Mouse (Mus musculus): ENCODE data around the gene Kctd21. TPM values are rescaled to one million over a fixed set of nuclear protein-coding genes. Genes with fewer than 3 reads are reported as not detected.
A peak's percentile ranks its signal among the peaks of the same experiment; 100 is the strongest.

The Kctd21 gene
- polyA plus RNA-seq, 1 experiment from 2014 or later = 5.7 TPM

GRCm38 (mm10) chr7:97327376-97327775, 4.8 kb upstream of the Kctd21 start:
- Histone ChIP-seq H3K27me3 (replicated peaks; ENCODE audit: insufficient read depth, low read length) (peaks cover 18% of the 10 kb centered on the region; the same call in 1 of the 2 replicates), H3K4me3 (ENCODE audit: low read depth, low read length) (no peak overlapping the region), H3K4me1 (ENCODE audit: insufficient read depth, low read depth, low read length) (no peaks in the 10 kb centered on the region), H3K36me3 (ENCODE audit: insufficient read depth, low read length) (no peaks in the 10 kb centered on the region), H3K9me3 (ENCODE audit: low read length) (no peaks in the 10 kb centered on the region), H3K27ac (ENCODE audit: low read length) (no peak overlapping the region), H3K9ac (replicated peaks; ENCODE audit: low read depth) (no peak overlapping the region), H3K4me2 (replicated peaks; ENCODE audit: low read depth, low read length) (no peak overlapping the region)
- TF ChIP-seq CTCF (IDR thresholded peaks at IDR 0.05) = no peak
- TF ChIP-seq EP300 (IDR thresholded peaks at IDR 0.05) = no peak
- DNase-seq (ENCODE audit: low spot score) (no peak), ATAC-seq (no peak)
- WGBS = 64% methylated on average over 4 of the region's 4 CpGs

DNA sequence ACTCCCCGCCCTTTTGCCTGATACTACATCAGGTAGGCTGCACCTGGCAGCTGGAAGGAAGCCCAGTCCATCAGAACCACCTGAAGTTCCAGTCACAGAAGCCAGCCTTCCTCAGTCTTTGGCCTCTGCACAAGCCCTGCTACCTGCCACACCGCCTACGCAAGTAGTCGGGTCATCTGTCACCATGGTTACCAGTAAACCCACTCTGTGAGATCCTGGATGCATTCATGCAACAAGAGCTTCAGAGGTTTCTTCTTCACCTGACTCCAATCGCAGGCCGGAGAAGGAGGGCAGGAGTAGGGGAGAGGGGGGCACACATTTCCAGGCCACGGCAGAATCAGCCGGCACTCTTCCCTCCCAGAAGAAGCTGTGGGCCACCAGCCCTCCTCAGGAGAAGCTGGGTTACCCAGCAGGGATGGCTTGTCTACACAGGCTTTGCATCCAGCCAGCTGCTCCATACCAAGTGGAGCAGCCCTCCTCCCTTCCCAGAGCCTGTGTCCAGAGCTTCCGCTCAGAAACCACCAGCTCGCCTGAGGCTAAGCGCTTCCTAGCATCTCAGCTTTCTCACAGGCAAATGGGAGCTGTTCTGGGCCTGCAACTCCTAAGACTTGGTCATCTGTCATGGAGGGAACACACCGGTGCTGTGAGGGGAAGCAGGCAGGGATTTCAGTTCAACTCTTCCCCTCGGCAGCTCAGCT, 3.1 kb upstream of the Kctd21 start:
- no peak overlapping the region for H3K9ac ChIP-seq (replicated peaks; ENCODE audit: low read depth)
- H3K9me3 ChIP-seq (ENCODE audit: low read length) = no peaks in the 10 kb centered on the region
- H3K36me3 ChIP-seq (ENCODE audit: insufficient read depth, low read length) = no peaks in the 10 kb centered on the region
- no peak for ATAC-seq
- DNase-seq (ENCODE audit: low spot score) = no peak
- WGBS = 61% methylated on average over 13 of the region's 13 CpGs
- H3K27me3 ChIP-seq (replicated peaks; ENCODE audit: insufficient read depth, low read length) = peaks cover 18% of the 10 kb centered on the region; the same call in 1 of the 2 replicates
- TF ChIP-seq EP300 (IDR thresholded peaks at IDR 0.05) = no peak
- TF ChIP-seq CTCF (IDR thresholded peaks at IDR 0.05) = no peak
- no peak overlapping the region for H3K4me3 ChIP-seq (ENCODE audit: low read depth, low read length)
- no peak overlapping the region for H3K4me2 ChIP-seq (replicated peaks; ENCODE audit: low read depth, low read length)
- H3K27ac ChIP-seq (ENCODE audit: low read length) = no peak overlapping the region
- no peaks in the 10 kb centered on the region; the same call in 1 of the 2 replicates for H3K4me1 ChIP-seq (ENCODE audit: insufficient read depth, low read depth, low read length)

- H3K9ac ChIP-seq (replicated peaks; ENCODE audit: low read depth) = no peak overlapping the region
- no peak overlapping the region for H3K4me3 ChIP-seq (ENCODE audit: low read depth, low read length)
- no peaks in the 10 kb centered on the region for H3K36me3 ChIP-seq (ENCODE audit: insufficient read depth, low read length)
- no peak overlapping the region for H3K27ac ChIP-seq (ENCODE audit: low read length)
- H3K4me2 ChIP-seq (replicated peaks; ENCODE audit: low read depth, low read length) = no peak overlapping the region
- ATAC-seq = no peak
- 68% methylated on average over 3 of the region's 3 CpGs for WGBS
- H3K9me3 ChIP-seq (ENCODE audit: low read length) = no peaks in the 10 kb centered on the region
- DNase-seq (ENCODE audit: low spot score) = no peak
- H3K4me1 ChIP-seq (ENCODE audit: insufficient read depth, low read depth, low read length) = no peaks in the 10 kb centered on the region; the same call in 1 of the 2 replicates
- TF ChIP-seq EP300 (IDR thresholded peaks at IDR 0.05) (no peak), CTCF (IDR thresholded peaks at IDR 0.05) (no peak)
- H3K27me3 ChIP-seq (replicated peaks; ENCODE audit: insufficient read depth, low read length) = peaks cover 13% of the 10 kb centered on the region; the same call in 1 of the 2 replicates
These were observed 2.5 kb upstream of the Kctd21 start for GRCm38 (mm10) chr7:97329676-97330075.

DNA sequence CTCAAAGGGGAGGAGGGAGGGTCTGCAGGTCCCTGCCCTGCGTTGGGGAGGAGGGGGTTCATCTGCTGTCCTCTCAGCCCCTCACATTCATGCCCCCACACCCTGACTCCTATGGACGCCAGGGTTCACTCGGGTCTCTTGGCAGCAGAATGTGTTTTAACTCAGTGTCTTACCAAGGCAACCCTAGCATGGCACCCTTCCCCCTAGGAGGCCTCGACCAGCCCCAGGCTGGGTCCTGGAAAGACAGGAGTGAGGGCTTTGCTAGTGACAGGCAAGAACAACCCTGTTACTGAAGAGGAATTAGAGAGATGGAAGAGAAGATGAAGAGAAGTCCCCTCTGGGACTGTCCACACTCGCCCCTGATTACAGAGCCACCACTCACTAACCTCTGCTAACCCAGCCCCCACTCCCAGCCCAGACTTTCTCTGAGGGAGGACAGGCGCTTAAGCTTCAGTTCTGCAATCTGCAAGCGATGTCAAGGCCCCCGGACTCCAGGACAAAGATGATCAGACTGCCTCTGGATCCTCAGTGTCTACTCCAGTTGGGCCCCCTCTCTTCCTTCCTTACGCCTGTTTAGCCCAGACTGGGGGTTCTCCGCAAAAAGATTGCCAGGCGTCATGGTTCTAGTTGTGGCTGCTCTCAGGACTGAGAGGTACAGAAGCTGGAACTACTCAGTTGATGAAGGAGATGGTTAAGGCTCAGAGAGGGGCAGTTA, 1.0 kb upstream of the Kctd21 start:
- Histone ChIP-seq H3K4me2 (replicated peaks; ENCODE audit: low read depth, low read length) (peak overlapping the region; percentile 88), H3K9ac (replicated peaks; ENCODE audit: low read depth) (peak overlapping the region; percentile 55; the same call in 1 of the 2 replicates), H3K9me3 (ENCODE audit: low read length) (no peaks in the 10 kb centered on the region), H3K4me1 (ENCODE audit: insufficient read depth, low read depth, low read length) (no peaks in the 10 kb centered on the region; the same call in 1 of the 2 replicates), H3K4me3 (ENCODE audit: low read depth, low read length) (peak overlapping the region; percentile 82), H3K27me3 (replicated peaks; ENCODE audit: insufficient read depth, low read length) (no peaks in the 10 kb centered on the region), H3K36me3 (ENCODE audit: insufficient read depth, low read length) (no peaks in the 10 kb centered on the region), H3K27ac (ENCODE audit: low read length) (no peak overlapping the region)
- TF ChIP-seq CTCF (IDR thresholded peaks at IDR 0.05) (no peak), EP300 (IDR thresholded peaks at IDR 0.05) (no peak)
- DNase-seq (ENCODE audit: low spot score) (no peak), ATAC-seq (no peak)
- 61% methylated on average over 11 of the region's 11 CpGs for WGBS

DNA sequence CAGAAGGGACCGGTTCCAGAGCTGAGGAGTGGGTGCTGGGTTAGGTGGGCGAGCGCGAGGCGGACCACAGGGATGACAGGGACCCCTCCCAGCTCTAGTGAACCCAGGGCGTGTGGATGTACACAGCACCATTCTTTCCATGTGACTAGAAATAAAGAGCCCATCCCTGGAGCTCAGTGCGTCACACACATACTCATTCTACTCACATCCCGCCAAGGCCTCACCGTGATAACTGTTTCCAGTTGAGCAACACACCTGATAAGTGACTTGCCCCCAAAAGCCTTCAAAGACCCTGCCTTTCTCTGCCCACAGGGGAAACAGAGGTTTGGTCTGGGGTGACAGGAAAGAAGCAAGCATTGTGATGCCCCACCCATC, 527 bp downstream of the Kctd21 start:
- H3K9me3 ChIP-seq (ENCODE audit: low read length) = no peaks in the 10 kb centered on the region
- H3K27ac ChIP-seq (ENCODE audit: low read length) = peak overlapping the region; percentile 47; the same call in 1 of the 2 replicates
- no peaks in the 10 kb centered on the region; the same call in 1 of the 2 replicates for H3K4me1 ChIP-seq (ENCODE audit: insufficient read depth, low read depth, low read length)
- no peak for TF ChIP-seq CTCF (IDR thresholded peaks at IDR 0.05)
- TF ChIP-seq EP300 (IDR thresholded peaks at IDR 0.05) = no peak
- 4% methylated on average over 9 of the region's 9 CpGs for WGBS
- DNase-seq (ENCODE audit: low spot score) (peak; percentile 49), ATAC-seq (peak; percentile 21)
- peak overlapping the region; percentile 71 for H3K9ac ChIP-seq (replicated peaks; ENCODE audit: low read depth)
- no peaks in the 10 kb centered on the region for H3K36me3 ChIP-seq (ENCODE audit: insufficient read depth, low read length)
- peak overlapping the region; percentile 88 for H3K4me2 ChIP-seq (replicated peaks; ENCODE audit: low read depth, low read length)
- peak overlapping the region; percentile 82 for H3K4me3 ChIP-seq (ENCODE audit: low read depth, low read length)
- no peaks in the 10 kb centered on the region for H3K27me3 ChIP-seq (replicated peaks; ENCODE audit: insufficient read depth, low read length)

DNA sequence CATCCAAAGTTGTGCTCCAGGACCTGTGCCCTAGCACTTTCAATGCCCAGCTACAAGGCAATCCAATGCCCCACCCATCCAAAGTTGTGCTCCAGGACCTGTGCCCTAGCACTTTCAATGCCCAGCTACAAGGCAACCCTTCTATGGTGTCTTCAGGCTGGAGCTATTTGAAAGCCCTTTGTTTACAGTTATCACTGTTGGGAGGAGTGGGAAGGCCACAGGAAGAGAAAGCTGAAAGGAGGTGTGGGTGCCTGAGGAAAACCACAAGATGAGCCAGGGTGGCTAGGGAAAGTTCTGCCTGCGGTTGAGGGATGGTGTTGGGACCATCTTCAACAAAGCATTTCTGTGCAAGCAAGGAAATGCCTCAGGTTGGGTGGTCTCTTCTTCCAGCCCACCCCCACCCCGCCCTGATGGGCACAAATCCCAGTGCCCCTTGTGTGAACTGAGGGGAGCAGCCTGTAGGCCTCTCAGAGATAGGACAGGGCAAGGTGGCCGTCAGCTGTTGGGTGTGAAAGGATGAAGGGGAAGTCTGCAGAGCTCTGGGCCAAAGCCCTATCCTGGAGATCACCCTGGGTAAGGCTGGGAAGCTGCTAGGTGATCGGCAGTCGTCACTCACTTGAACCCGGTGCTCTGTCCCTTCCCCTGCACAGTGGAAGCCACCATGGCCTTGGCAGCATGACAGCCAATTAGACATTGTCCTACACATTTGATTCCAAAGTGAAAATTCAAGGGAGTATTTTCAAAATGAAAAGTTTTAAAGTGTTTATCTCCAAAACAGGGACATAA, 1.2 kb downstream of the Kctd21 start:
- Histone ChIP-seq H3K4me3 (ENCODE audit: low read depth, low read length) (peak overlapping the region; percentile 82), H3K4me2 (replicated peaks; ENCODE audit: low read depth, low read length) (peak overlapping the region; percentile 88; the same call in 1 of the 2 replicates), H3K9ac (replicated peaks; ENCODE audit: low read depth) (no peak overlapping the region), H3K36me3 (ENCODE audit: insufficient read depth, low read length) (no peaks in the 10 kb centered on the region), H3K9me3 (ENCODE audit: low read length) (no peaks in the 10 kb centered on the region), H3K27me3 (replicated peaks; ENCODE audit: insufficient read depth, low read length) (no peaks in the 10 kb centered on the region), H3K27ac (ENCODE audit: low read length) (no peak overlapping the region), H3K4me1 (ENCODE audit: insufficient read depth, low read depth, low read length) (no peaks in the 10 kb centered on the region; the same call in 1 of the 2 replicates)
- 67% methylated on average over 6 of the region's 6 CpGs for WGBS
- TF ChIP-seq EP300 (IDR thresholded peaks at IDR 0.05) (no peak), CTCF (IDR thresholded peaks at IDR 0.05) (no peak)
- ATAC-seq (no peak), DNase-seq (ENCODE audit: low spot score) (no peak)
